Mouse (Mus musculus) thymus, adult 2 months (tissue): ENCODE measurements around the gene Cep89. TPM values are rescaled to one million over a fixed set of nuclear protein-coding genes. Genes with fewer than 3 reads are reported as not detected.

Experiments used
- DNase-seq: peaks from one replicate; pipeline ENCODE4 v3.0.0; 2021
- H3K27ac ChIP-seq: fragments of 200-500 bp; 2 replicates; pipeline ENCODE4 v1.5.1; 2012; ENCODE audit warnings: low read length, control low read depth; ENCODE audit not compliant: control insufficient read depth, insufficient read depth
- H3K27me3 ChIP-seq: fragments of 200-500 bp; 2 replicates; pipeline ENCODE4 v1.6.1; 2012; ENCODE audit warnings: mild to moderate bottlenecking, low read length, moderate library complexity, mixed read lengths; ENCODE audit not compliant: control insufficient read depth, insufficient read depth
- H3K36me3 ChIP-seq: fragments of 200-500 bp; 2 replicates; pipeline ENCODE4 v1.6.1; 2012; ENCODE audit warnings: mild to moderate bottlenecking, low read length, moderate library complexity; ENCODE audit not compliant: control insufficient read depth, insufficient read depth
- H3K4me1 ChIP-seq: fragments of 200-500 bp; replicated peaks from 2 replicates; pipeline ENCODE4 v1.6.1; 2012; ENCODE audit warnings: low read length; ENCODE audit not compliant: control insufficient read depth, insufficient read depth
- H3K4me3 ChIP-seq: fragments of 200-500 bp; 2 replicates; pipeline ENCODE4 v1.5.1; 2012; ENCODE audit warnings: mild to moderate bottlenecking, low read length, control low read depth, moderate library complexity; ENCODE audit not compliant: control insufficient read depth, insufficient read depth
- CTCF ChIP-seq: fragments of 200-500 bp; IDR thresholded peaks from 2 replicates; pipeline ENCODE4 v1.5.1; 2012; ENCODE audit warnings: mild to moderate bottlenecking, control low read depth, low read length, moderate library complexity, borderline replicate concordance; ENCODE audit not compliant: control insufficient read depth, poor library complexity, insufficient read depth; ENCODE audit errors: extremely low read depth
- POLR2A ChIP-seq: fragments of 200-500 bp; IDR thresholded peaks from 2 replicates; pipeline ENCODE4 v1.6.1; 2012; ENCODE audit warnings: mild to moderate bottlenecking, low read length, control low read depth, moderate library complexity; ENCODE audit not compliant: control insufficient read depth, poor library complexity, insufficient read depth; ENCODE audit errors: extremely low read depth
- WGBS: fragments of 180-500 bp; shearing (Covaris S2); methylation state at CpG from one replicate; pipeline ENCODE4 v1.1.7; 2018; 5-methylcytosine and 5-hydroxymethylcytosine counted together
- polyA plus RNA-seq: library from polyadenylated mRNA; depleted of rRNA; stranded (reverse); fragments of >200 nt; gene quantifications from 2 replicates; pipeline ENCODE4 v1.2.3, GENCODE M21; 2012

The Cep89 gene
- polyA plus RNA-seq, 1 experiment = 21.2 TPM

DNA sequence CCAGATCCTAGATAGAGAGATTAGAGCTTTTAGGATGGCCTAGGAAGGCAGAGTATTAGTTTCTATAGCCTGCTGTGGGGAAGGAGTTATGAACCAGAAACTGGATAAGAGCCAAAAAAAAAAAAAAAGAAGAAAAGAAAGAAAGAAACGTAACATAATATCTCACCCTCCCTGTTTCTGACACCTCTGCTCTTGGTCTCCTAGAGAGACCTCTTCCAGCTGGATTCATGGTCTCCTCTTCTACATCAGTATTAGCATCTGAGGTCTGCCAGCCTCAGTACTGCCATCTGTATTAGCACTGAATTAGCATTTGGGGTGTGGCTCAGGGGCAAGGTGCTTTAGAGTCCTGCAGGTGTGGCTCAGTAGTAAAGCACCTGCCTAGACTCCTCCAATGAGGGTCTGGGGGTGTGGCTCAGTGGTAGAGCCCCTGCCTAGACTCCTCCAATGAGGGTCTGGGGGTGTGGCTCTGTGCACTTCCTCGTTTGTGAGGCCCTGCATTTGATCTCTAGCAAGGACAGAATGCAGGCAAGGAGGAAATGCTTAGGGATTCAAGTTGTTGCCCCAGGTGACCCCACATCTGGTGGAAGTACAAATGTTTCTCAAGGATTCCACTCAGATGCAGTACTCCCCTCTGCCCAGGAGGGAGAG, 14.0 kb upstream of the Cep89 start:
- H3K27me3 ChIP-seq = no peaks in the 10 kb centered on the region
- no peak for DNase-seq
- 51% methylated on average over 2 of the region's 2 CpGs for WGBS
- H3K4me1 ChIP-seq = 0 out of 2 replicates have a peak, but pooled peaks cover 2% of the 10 kb centered on the region
- no peak overlapping the region for H3K4me3 ChIP-seq
- TF ChIP-seq CTCF = no peak
- TF ChIP-seq POLR2A = no peak
- H3K27ac ChIP-seq = no peak overlapping the region
- H3K36me3 ChIP-seq = no peaks in the 10 kb centered on the region

GRCm38 (mm10) chr7:35386525-35386952, 10.3 kb upstream of the Cep89 start:
- Histone ChIP-seq H3K27me3 (no peaks in the 10 kb centered on the region), H3K27ac (no peak overlapping the region), H3K36me3 (no peaks in the 10 kb centered on the region), H3K4me3 (no peak overlapping the region), H3K4me1 (no peaks in the 10 kb centered on the region)
- WGBS = 77% methylated on average over 6 of the region's 6 CpGs
- DNase-seq = peak; percentile 13
- TF ChIP-seq CTCF (peak; percentile 53; the same call in 1 of the 2 replicates), POLR2A (no peak)

- H3K36me3 ChIP-seq = peaks cover 5% of the 10 kb centered on the region
- H3K27ac ChIP-seq = no peak overlapping the region
- TF ChIP-seq CTCF (no peak), POLR2A (no peak)
- WGBS = 88% methylated on average over 6 of the region's 6 CpGs
- H3K4me1 ChIP-seq = no peaks in the 10 kb centered on the region
- no peak overlapping the region for H3K4me3 ChIP-seq
- H3K27me3 ChIP-seq = no peaks in the 10 kb centered on the region
- DNase-seq = no peak
Measured at GRCm38 (mm10) chr7:35388694-35389093, 8.1 kb upstream of the Cep89 start.

- DNase-seq = no peak
- no peak overlapping the region for H3K27ac ChIP-seq
- H3K36me3 ChIP-seq = peaks cover 5% of the 10 kb centered on the region
- TF ChIP-seq POLR2A (no peak), CTCF (no peak)
- no peaks in the 10 kb centered on the region for H3K27me3 ChIP-seq
- H3K4me1 ChIP-seq = peaks cover 15% of the 10 kb centered on the region
- H3K4me3 ChIP-seq = no peak overlapping the region
- 83% methylated on average over 5 of the region's 5 CpGs for WGBS
Measured at GRCm38 (mm10) chr7:35392935-35393334, 3.9 kb upstream of the Cep89 start.

DNA sequence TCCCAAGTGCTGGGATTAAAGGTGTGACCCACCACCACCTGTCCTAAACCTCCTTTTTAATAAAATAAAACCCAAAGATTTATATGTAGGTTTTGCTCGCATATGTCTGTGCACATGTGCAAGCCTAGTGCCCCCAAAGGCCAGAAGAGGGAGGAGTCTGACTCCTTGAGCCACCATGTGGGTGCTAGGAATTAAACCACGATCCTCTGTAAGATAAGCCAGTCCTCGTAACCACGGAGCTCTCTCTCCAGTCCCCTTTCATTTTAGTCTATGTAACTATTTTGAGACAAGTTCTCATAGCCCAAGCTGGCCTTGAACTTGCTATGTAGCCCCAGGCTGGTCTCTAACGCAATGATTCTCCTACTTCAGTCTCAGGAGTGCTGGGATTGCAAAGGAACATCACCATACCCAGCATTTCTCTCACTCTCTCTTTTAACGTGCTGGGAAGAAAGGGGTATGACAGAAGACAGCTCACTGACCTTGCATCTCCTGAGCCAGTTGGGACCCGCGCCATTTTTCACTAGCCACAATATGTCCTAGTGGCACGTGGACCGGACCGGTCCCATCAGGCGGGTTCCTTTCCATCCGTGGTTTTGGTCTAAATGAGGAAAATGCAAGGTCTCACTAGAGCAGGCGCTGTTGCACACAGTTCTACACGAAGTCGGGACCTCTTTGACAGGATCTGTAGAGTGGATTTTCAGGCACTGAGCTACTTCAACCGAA, 940 bp upstream of the Cep89 start:
- TF ChIP-seq CTCF = no peak
- TF ChIP-seq POLR2A = no peak
- Histone ChIP-seq H3K4me1 (peaks cover 15% of the 10 kb centered on the region), H3K4me3 (peak overlapping the region; percentile 84), H3K27me3 (no peaks in the 10 kb centered on the region), H3K27ac (no peak overlapping the region), H3K36me3 (peaks cover 5% of the 10 kb centered on the region)
- no peak for DNase-seq
- WGBS = 5% methylated on average over 17 of the region's 17 CpGs

DNA sequence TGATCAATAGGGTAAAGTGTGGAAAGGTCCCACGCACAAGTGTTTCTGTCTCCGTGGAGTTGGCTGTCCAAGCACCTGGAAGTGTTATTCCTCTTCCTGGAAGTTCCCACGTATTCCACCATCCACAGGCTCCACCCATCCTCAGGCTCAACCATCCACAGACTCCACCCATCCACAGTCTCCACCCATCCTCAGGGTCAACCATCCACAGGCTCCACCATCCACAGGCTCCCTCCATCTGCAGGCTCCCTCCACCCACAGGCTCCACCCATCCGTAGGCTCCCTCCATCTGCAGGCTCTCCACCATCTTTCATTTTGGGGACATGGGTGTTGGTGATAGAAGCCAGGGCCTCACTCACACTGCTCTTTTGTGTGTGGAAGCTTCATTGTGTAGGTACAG, 4.3 kb downstream of the Cep89 start:
- DNase-seq = no peak
- Histone ChIP-seq H3K4me1 (peaks cover 8% of the 10 kb centered on the region), H3K27me3 (no peaks in the 10 kb centered on the region), H3K4me3 (no peak overlapping the region), H3K36me3 (peaks cover 18% of the 10 kb centered on the region), H3K27ac (no peak overlapping the region)
- TF ChIP-seq CTCF (no peak), POLR2A (no peak)
- 98% methylated on average over 4 of the region's 4 CpGs for WGBS
